Mouse (Mus musculus) forebrain, embryonic 15.5 days (tissue): ENCODE results near the gene Arhgef2. TPM values are rescaled to one million over a fixed set of nuclear protein-coding genes. Genes with fewer than 3 reads are reported as not detected.

Source experiments
- ATAC-seq: fragments of 200-750 bp; cut with Nextera tagmentation; replicated peaks from 2 replicates; pipeline ENCODE4 v1.8.0; 2017; ENCODE audit warnings: mild to moderate bottlenecking, moderate TSS enrichment, moderate library complexity
- H3K27ac ChIP-seq: fragments of 300-500 bp; sonication (generic); replicated peaks from 2 replicates; pipeline ENCODE4 v1.5.1; 2015; ENCODE audit warnings: mild to moderate bottlenecking, inconsistent platforms
- H3K27me3 ChIP-seq: fragments of 300-500 bp; sonication (generic); 2 replicates; pipeline ENCODE4 v1.6.1; 2015; ENCODE audit warnings: inconsistent platforms
- H3K36me3 ChIP-seq: fragments of 300-500 bp; sonication (generic); 2 replicates; pipeline ENCODE4 v1.6.1; 2015; ENCODE audit warnings: mild to moderate bottlenecking, inconsistent platforms
- H3K4me1 ChIP-seq: fragments of 300-500 bp; sonication (generic); 2 replicates; pipeline ENCODE4 v1.6.1; 2015; ENCODE audit warnings: inconsistent platforms
- H3K4me2 ChIP-seq: fragments of 300-500 bp; sonication (generic); replicated peaks from 2 replicates; pipeline ENCODE4 v1.6.1; 2015; ENCODE audit warnings: mild to moderate bottlenecking, inconsistent platforms
- H3K4me3 ChIP-seq: fragments of 300-500 bp; sonication (generic); 2 replicates; pipeline ENCODE4 v1.5.1; 2015; ENCODE audit warnings: mild to moderate bottlenecking, inconsistent platforms
- H3K9ac ChIP-seq: fragments of 300-500 bp; sonication (generic); replicated peaks from 2 replicates; pipeline ENCODE4 v1.6.1; 2015; ENCODE audit warnings: mild to moderate bottlenecking, inconsistent platforms
- H3K9me3 ChIP-seq: fragments of 300-500 bp; sonication (generic); 2 replicates; pipeline ENCODE4 v1.6.1; 2016; ENCODE audit warnings: inconsistent platforms
- WGBS: fragments of 180-500 bp; shearing (Covaris S2); methylation state at CpG from one replicate; pipeline ENCODE4 v1.1.7; 2015; ENCODE audit warnings: mixed read lengths; 5-methylcytosine and 5-hydroxymethylcytosine counted together
- polyA plus RNA-seq: library from polyadenylated mRNA; unstranded; fragments of >200 nt; fragmentation: Nextera tagmentation; extraction: Ambion mirVana; gene quantifications from 2 replicates; pipeline ENCODE4 v1.2.1, GENCODE M21; 2015

Arhgef2 gene
- polyA plus RNA-seq, 1 experiment from 2014 or later: 193 TPM

DNA sequence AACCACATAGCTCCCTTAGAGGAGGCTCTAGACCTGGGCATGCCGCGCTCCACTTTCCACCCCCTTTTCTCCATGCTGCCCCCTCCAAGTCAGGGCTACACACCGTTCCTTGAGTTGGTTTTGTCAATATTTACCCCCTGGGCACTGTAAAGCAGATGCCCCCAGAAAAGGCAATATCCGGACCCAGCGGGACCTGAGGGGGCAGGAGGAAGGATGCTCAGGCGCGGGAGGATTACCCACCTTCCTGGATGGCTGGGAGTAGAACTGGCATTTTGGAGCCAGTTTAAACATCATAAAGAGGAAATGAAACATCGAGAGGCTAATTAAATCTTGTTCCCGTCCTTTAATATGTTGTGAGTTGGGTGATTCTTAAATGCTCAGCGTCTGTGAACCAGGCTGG, 43.4 kb downstream of the Arhgef2 start:
- no peak overlapping the region for H3K4me3 ChIP-seq
- no peak overlapping the region for H3K9ac ChIP-seq
- 87% methylated on average over 10 of the region's 10 CpGs for WGBS
- peaks cover 42% of the 10 kb centered on the region for H3K36me3 ChIP-seq
- no peak overlapping the region for H3K4me2 ChIP-seq
- no peaks in the 10 kb centered on the region for H3K27me3 ChIP-seq
- no peaks in the 10 kb centered on the region for H3K9me3 ChIP-seq
- H3K27ac ChIP-seq: peak overlapping the region; percentile 65; the same call in 1 of the 2 replicates
- ATAC-seq: no peak; the same call in 1 of the 2 replicates
- no peaks in the 10 kb centered on the region for H3K4me1 ChIP-seq

- H3K4me1 ChIP-seq: no peaks in the 10 kb centered on the region
- H3K27ac ChIP-seq: no peak overlapping the region
- peaks cover 34% of the 10 kb centered on the region for H3K36me3 ChIP-seq
- no peaks in the 10 kb centered on the region for H3K27me3 ChIP-seq
- ATAC-seq: no peak
- H3K9me3 ChIP-seq: no peaks in the 10 kb centered on the region
- H3K9ac ChIP-seq: no peak overlapping the region
- H3K4me3 ChIP-seq: no peak overlapping the region
- 97% methylated on average over 13 of the region's 13 CpGs for WGBS
- no peak overlapping the region for H3K4me2 ChIP-seq
Observed at GRCm38 (mm10) chr3:88649967-88650366, 44.2 kb downstream of the Arhgef2 start.

GRCm38 (mm10) chr3:88650713-88651504, 45.1 kb downstream of the Arhgef2 start:
- H3K9me3 ChIP-seq: no peaks in the 10 kb centered on the region
- H3K9ac ChIP-seq: no peak overlapping the region
- no peaks in the 10 kb centered on the region for H3K27me3 ChIP-seq
- no peak overlapping the region for H3K4me3 ChIP-seq
- no peak overlapping the region for H3K4me2 ChIP-seq
- H3K4me1 ChIP-seq: no peaks in the 10 kb centered on the region
- H3K27ac ChIP-seq: no peak overlapping the region
- peaks cover 26% of the 10 kb centered on the region for H3K36me3 ChIP-seq
- WGBS: 77% methylated on average over 13 of the region's 13 CpGs
- no peak for ATAC-seq

DNA sequence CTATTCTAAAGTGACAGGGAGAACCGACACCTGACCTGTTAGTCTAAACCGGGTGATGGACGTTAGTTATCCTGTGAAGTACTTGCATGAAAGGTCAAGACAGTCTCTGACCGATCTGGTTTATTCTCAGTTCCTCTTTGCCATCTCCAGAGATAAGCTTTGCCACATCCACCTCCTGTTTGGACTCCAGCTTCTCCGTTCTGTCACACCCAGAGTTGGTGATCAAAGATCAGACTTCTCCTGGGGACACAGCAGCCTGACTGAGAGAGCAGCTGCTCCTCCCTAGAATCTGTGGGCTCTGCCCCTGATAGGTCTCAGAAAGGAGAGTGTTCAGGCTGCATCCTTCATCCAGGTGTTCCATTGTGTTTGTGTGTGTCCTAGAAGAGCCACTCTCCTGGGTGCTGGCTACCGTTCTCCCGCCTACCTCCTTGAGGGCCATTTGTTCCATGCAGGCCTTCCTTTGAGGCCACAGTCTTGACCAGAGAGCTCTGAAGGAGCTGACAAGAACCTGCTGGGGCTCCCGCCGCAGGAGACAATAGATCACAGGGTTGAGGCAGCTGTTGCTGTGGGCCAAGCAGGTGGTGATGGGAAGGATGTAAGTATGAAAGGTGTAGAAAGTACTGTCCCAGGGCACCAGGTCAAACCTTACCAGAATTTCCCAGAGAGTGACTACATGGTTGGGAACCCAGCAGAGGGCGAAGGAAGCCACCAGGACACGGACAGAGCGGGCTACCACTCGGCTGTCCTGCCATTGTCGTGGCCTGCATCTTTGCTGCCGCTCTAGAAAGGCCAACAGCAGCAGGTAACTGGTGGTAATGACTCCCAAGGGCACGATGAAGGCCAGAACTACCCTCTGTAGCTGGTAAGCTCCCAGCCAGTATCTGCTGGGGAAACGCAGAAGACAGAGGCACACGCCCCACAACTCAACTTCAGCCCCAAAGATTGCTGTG, 46.2 kb downstream of the Arhgef2 start:
- Histone ChIP-seq H3K27ac (no peak overlapping the region), H3K9me3 (no peaks in the 10 kb centered on the region), H3K36me3 (peaks cover 15% of the 10 kb centered on the region), H3K9ac (no peak overlapping the region), H3K4me2 (no peak overlapping the region), H3K4me3 (no peak overlapping the region), H3K27me3 (no peaks in the 10 kb centered on the region), H3K4me1 (no peaks in the 10 kb centered on the region)
- ATAC-seq: no peak
- 85% methylated on average over 18 of the region's 18 CpGs for WGBS

GRCm38 (mm10) chr3:88652846-88653515, 47.2 kb downstream of the Arhgef2 start, which contains the start of gene Rxfp4:
Gene Rxfp4 (minus strand): TSS chr3:88653142.
- Histone ChIP-seq H3K9me3 (no peaks in the 10 kb centered on the region), H3K4me3 (no peak within 1 kb of the TSS), H3K36me3 (peaks cover 5% of the 10 kb centered on the region), H3K27ac (no peak within 1 kb of the TSS), H3K4me1 (no peaks in the 10 kb centered on the region), H3K4me2 (no peak within 1 kb of the TSS), H3K9ac (no peak within 1 kb of the TSS), H3K27me3 (no peaks in the 10 kb centered on the region)
- WGBS: 91% methylated on average over 17 of the region's 17 CpGs
- ATAC-seq: no peak

GRCm38 (mm10) chr3:88653516-88654370, 48.0 kb downstream of the Arhgef2 start:
- Histone ChIP-seq H3K4me2 (no peak overlapping the region), H3K27ac (no peak overlapping the region), H3K36me3 (no peaks in the 10 kb centered on the region), H3K9me3 (no peaks in the 10 kb centered on the region), H3K4me3 (no peak overlapping the region), H3K27me3 (no peaks in the 10 kb centered on the region), H3K4me1 (no peaks in the 10 kb centered on the region), H3K9ac (no peak overlapping the region)
- no peak for ATAC-seq
- WGBS: 87% methylated on average over 6 of the region's 6 CpGs

GRCm38 (mm10) chr3:88654621-88655020, 48.9 kb downstream of the Arhgef2 start:
- WGBS: 91% methylated on average over 4 of the region's 4 CpGs
- Histone ChIP-seq H3K36me3 (no peaks in the 10 kb centered on the region), H3K4me2 (no peak overlapping the region), H3K27ac (no peak overlapping the region), H3K4me3 (no peak overlapping the region), H3K4me1 (no peaks in the 10 kb centered on the region), H3K9ac (no peak overlapping the region), H3K27me3 (no peaks in the 10 kb centered on the region), H3K9me3 (no peaks in the 10 kb centered on the region)
- ATAC-seq: no peak

- Histone ChIP-seq H3K9ac (no peak overlapping the region), H3K36me3 (no peaks in the 10 kb centered on the region)
- WGBS: 81% methylated on average over 8 of the region's 8 CpGs
Observed at GRCm38 (mm10) chr3:88655619-88656018, 49.9 kb downstream of the Arhgef2 start.

GRCm38 (mm10) chr3:88658441-88659127, 52.8 kb downstream of the Arhgef2 start:
- Histone ChIP-seq H3K27ac (no peak overlapping the region), H3K9me3 (no peaks in the 10 kb centered on the region), H3K4me1 (no peaks in the 10 kb centered on the region), H3K36me3 (no peaks in the 10 kb centered on the region), H3K27me3 (no peaks in the 10 kb centered on the region), H3K4me3 (no peak overlapping the region), H3K4me2 (no peak overlapping the region), H3K9ac (no peak overlapping the region)
- no peak for ATAC-seq
- WGBS: 78% methylated on average over 5 of the region's 5 CpGs

More at GRCm38 (mm10) chr3:88655619-88656018, 49.9 kb downstream of the Arhgef2 start:
- Histone ChIP-seq H3K4me3 (no peak overlapping the region), H3K4me1 (no peaks in the 10 kb centered on the region), H3K27me3 (no peaks in the 10 kb centered on the region), H3K9me3 (no peaks in the 10 kb centered on the region), H3K4me2 (no peak overlapping the region), H3K27ac (no peak overlapping the region)
- ATAC-seq: no peak

DNA sequence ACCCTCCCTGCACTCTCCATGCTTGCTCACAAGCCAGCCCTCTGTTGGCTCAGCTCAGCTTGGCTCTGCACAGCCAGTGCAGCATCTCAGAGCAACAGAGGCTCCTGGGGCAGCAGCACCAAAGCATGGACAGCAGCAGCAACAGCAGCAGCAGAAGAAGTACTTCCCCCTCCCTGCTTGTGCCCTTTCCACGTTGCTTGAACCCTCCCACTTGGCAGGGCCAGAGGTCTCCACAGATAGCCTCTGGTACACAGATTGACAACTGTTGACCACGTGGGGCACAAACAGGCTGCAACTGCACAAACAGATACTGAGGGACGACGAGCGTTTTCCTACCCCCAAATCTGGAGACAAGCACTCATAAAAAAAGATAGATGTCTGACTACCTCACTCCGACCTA, 54.0 kb downstream of the Arhgef2 start:
- no peaks in the 10 kb centered on the region for H3K27me3 ChIP-seq
- no peaks in the 10 kb centered on the region for H3K9me3 ChIP-seq
- no peaks in the 10 kb centered on the region for H3K36me3 ChIP-seq
- H3K4me3 ChIP-seq: no peak overlapping the region
- ATAC-seq: no peak
- H3K4me1 ChIP-seq: no peaks in the 10 kb centered on the region
- WGBS: 56% methylated on average over 6 of the region's 6 CpGs
- H3K4me2 ChIP-seq: no peak overlapping the region
- H3K27ac ChIP-seq: no peak overlapping the region
- no peak overlapping the region for H3K9ac ChIP-seq

DNA sequence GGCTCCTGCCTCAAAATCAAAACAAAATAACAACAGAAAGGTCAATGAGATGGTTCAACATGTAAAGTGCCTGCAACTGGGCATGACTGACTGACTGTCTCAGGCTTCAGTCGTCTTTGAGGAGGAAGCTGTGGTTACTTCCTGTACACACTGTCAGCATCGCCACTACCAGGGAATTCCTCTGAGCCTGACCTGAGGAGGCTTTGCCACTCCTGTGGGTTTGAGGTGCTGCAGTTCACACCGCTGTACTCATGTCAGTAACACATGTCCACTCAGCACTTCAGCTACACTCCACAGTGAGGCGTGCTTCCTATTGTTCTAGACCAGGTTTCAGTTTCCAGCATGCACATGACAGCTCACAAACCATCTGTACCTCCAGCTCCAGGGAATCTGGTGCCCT, 58.3 kb downstream of the Arhgef2 start:
- no peaks in the 10 kb centered on the region for H3K4me1 ChIP-seq
- WGBS: 90% methylated on average over 4 of the region's 4 CpGs
- no peak overlapping the region for H3K4me2 ChIP-seq
- H3K9ac ChIP-seq: no peak overlapping the region
- H3K9me3 ChIP-seq: no peaks in the 10 kb centered on the region
- ATAC-seq: no peak
- H3K4me3 ChIP-seq: no peak overlapping the region
- H3K27ac ChIP-seq: no peak overlapping the region
- H3K27me3 ChIP-seq: no peaks in the 10 kb centered on the region
- no peaks in the 10 kb centered on the region for H3K36me3 ChIP-seq
